Mouse (Mus musculus): ENCODE measurements around the gene Sdsl. TPM values are rescaled to one million over a fixed set of nuclear protein-coding genes. Genes with fewer than 3 reads are reported as not detected.

Gene Sdsl
- polyA plus RNA-seq, 2 experiments: 0.61 to 1.2 TPM

DNA sequence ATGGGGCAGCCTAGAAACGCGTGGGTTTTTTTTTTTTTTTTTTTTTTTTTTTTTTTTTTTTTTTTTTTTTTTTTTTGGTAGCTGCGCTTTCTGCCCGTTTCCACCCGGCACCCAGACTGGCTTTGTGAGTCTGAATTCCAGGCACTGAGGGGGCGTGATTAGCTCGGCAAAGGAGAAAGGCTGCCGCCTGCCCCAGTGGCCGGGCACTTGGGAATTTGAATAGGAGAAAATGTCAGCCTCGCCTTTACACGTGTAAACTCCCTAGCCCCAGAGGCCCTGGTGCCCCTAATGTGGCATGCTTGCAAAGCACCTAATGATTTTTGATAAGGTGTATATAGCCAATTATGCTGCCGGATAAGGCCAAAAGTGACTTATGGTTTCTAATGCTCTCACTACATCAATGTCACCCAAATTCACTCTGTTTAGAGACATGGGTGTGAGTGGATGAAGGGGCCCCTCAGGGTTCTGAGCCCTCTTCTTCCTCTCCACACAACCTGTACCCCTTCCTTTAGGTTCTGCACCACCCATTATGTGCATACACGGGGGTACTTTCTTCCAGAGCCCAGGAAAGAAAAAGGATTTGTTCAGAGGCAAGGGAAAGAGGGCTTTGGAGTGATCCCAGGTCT lies 39.4 kb downstream of the Sdsl start:
- no peak for DNase-seq (ENCODE audit: low spot score)
- Histone ChIP-seq H3K27ac (replicated peaks; ENCODE audit: low read depth, low read length) (no peak overlapping the region), H3K4me1 (ENCODE audit: control insufficient read depth, insufficient read depth, low read length) (no peaks in the 10 kb centered on the region), H3K36me3 (ENCODE audit: control insufficient read depth, insufficient read depth, low read length) (no peaks in the 10 kb centered on the region), H3K27me3 (ENCODE audit: control insufficient read depth, insufficient read depth, low read length) (peaks cover 95% of the 10 kb centered on the region), H3K9me3 (ENCODE audit: control insufficient read depth, low read length) (no peaks in the 10 kb centered on the region), H3K4me2 (replicated peaks; ENCODE audit: low read depth, low read length, severe bottlenecking) (no peak overlapping the region), H3K9ac (ENCODE audit: low read depth, low read length, severe bottlenecking) (no peak overlapping the region), H3K4me3 (replicated peaks; ENCODE audit: low read length) (no peak overlapping the region)
- no peak for TF ChIP-seq POLR2A (IDR thresholded peaks at IDR 0.05; ENCODE audit: borderline replicate concordance, extremely low read depth, insufficient read depth, insufficient read length)
- 1% methylated on average over 13 of the region's 13 CpGs for WGBS
- ATAC-seq (ENCODE audit: low FRiP score, low read depth): no peak

GRCm38 (mm10) chr5:120432486-120433015 lies 40.1 kb downstream of the Sdsl start:
- peaks cover 95% of the 10 kb centered on the region for H3K27me3 ChIP-seq (ENCODE audit: control insufficient read depth, insufficient read depth, low read length)
- no peak for DNase-seq (ENCODE audit: low spot score)
- 1% methylated on average over 9 of the region's 9 CpGs for WGBS

GRCm38 (mm10) chr5:120431649-120432485 lies 40.7 kb downstream of the Sdsl start, which contains the start of gene Lhx5:
Lhx5 (plus strand) TSS chr5:120431699.
- no peak for ATAC-seq (ENCODE audit: low FRiP score, low read depth)
- Histone ChIP-seq H3K4me2 (replicated peaks; ENCODE audit: low read depth, low read length, severe bottlenecking) (no peak within 1 kb of the TSS), H3K27ac (replicated peaks; ENCODE audit: low read depth, low read length) (no peak within 1 kb of the TSS), H3K27me3 (ENCODE audit: control insufficient read depth, insufficient read depth, low read length) (peaks cover 95% of the 10 kb centered on the region), H3K9me3 (ENCODE audit: control insufficient read depth, low read length) (no peaks in the 10 kb centered on the region), H3K9ac (ENCODE audit: low read depth, low read length, severe bottlenecking) (no peak within 1 kb of the TSS), H3K4me1 (ENCODE audit: control insufficient read depth, insufficient read depth, low read length) (no peaks in the 10 kb centered on the region), H3K36me3 (ENCODE audit: control insufficient read depth, insufficient read depth, low read length) (no peaks in the 10 kb centered on the region), H3K4me3 (replicated peaks; ENCODE audit: low read length) (peak within 1 kb of the TSS; percentile 5)
- no peak for TF ChIP-seq POLR2A (IDR thresholded peaks at IDR 0.05; ENCODE audit: borderline replicate concordance, extremely low read depth, insufficient read depth, insufficient read length)
- DNase-seq (ENCODE audit: low spot score): no peak
- WGBS: under 1% methylated on average over 68 of the region's 69 CpGs

More at GRCm38 (mm10) chr5:120432486-120433015, 40.1 kb downstream of the Sdsl start:
- no peak overlapping the region for H3K4me2 ChIP-seq (replicated peaks; ENCODE audit: low read depth, low read length, severe bottlenecking)
- H3K9me3 ChIP-seq (ENCODE audit: control insufficient read depth, low read length): no peaks in the 10 kb centered on the region
- no peak for TF ChIP-seq POLR2A (IDR thresholded peaks at IDR 0.05; ENCODE audit: borderline replicate concordance, extremely low read depth, insufficient read depth, insufficient read length)
- no peak overlapping the region for H3K27ac ChIP-seq (replicated peaks; ENCODE audit: low read depth, low read length)
- H3K4me1 ChIP-seq (ENCODE audit: control insufficient read depth, insufficient read depth, low read length): no peaks in the 10 kb centered on the region
- H3K9ac ChIP-seq (ENCODE audit: low read depth, low read length, severe bottlenecking): no peak overlapping the region
- H3K36me3 ChIP-seq (ENCODE audit: control insufficient read depth, insufficient read depth, low read length): no peaks in the 10 kb centered on the region
- H3K4me3 ChIP-seq (replicated peaks; ENCODE audit: low read length): no peak overlapping the region; the same call in 1 of the 2 replicates
- ATAC-seq (ENCODE audit: low FRiP score, low read depth): no peak

DNA sequence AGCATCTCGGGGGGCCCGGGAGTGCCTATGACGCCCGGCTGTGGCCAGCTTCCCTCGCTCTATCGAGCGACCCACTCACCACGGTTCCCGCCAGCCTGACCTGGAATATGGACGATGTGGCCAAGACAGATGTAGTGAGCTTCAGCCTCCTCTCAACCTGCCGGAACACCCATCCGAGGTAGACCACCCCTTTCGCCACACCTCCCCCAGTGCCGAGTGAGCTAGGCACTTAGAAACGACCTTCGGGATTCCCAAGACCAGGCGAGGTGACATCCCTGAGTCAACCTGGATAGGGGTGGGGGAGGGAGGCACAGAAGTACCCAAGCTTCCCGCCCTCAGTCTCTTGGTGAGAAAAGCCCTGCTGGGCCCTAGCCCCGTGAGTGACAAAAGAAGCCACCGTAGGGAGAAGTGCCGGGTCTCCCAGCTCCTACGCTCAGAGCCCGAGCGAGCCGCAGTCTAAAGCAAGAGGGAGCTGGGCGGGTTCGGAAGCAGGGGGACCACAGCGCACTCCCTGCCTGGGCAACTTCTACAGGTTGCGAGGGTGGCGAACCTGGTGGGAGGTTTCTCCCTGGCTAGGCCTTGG lies 41.5 kb downstream of the Sdsl start:
- no peak for DNase-seq (ENCODE audit: low spot score)

GRCm38 (mm10) chr5:120429692-120430091 lies 42.9 kb downstream of the Sdsl start:
- TF ChIP-seq POLR2A (IDR thresholded peaks at IDR 0.05; ENCODE audit: borderline replicate concordance, extremely low read depth, insufficient read depth, insufficient read length): no peak
- Histone ChIP-seq H3K27me3 (ENCODE audit: control insufficient read depth, insufficient read depth, low read length) (peaks cover 92% of the 10 kb centered on the region), H3K4me2 (replicated peaks; ENCODE audit: low read depth, low read length, severe bottlenecking) (no peak overlapping the region), H3K4me1 (ENCODE audit: control insufficient read depth, insufficient read depth, low read length) (no peaks in the 10 kb centered on the region), H3K27ac (replicated peaks; ENCODE audit: low read depth, low read length) (no peak overlapping the region), H3K4me3 (replicated peaks; ENCODE audit: low read length) (no peak overlapping the region), H3K36me3 (ENCODE audit: control insufficient read depth, insufficient read depth, low read length) (no peaks in the 10 kb centered on the region), H3K9ac (ENCODE audit: low read depth, low read length, severe bottlenecking) (no peak overlapping the region), H3K9me3 (ENCODE audit: control insufficient read depth, low read length) (no peaks in the 10 kb centered on the region)
- 2% methylated on average over 6 of the region's 6 CpGs for WGBS
- DNase-seq (ENCODE audit: low spot score) (no peak), ATAC-seq (ENCODE audit: low FRiP score, low read depth) (no peak)

More for the DNA sequence above, 41.5 kb downstream of the Sdsl start:
- no peak for TF ChIP-seq POLR2A (IDR thresholded peaks at IDR 0.05; ENCODE audit: borderline replicate concordance, extremely low read depth, insufficient read depth, insufficient read length)
- Histone ChIP-seq H3K9ac (ENCODE audit: low read depth, low read length, severe bottlenecking) (no peak overlapping the region), H3K36me3 (ENCODE audit: control insufficient read depth, insufficient read depth, low read length) (no peaks in the 10 kb centered on the region), H3K27me3 (ENCODE audit: control insufficient read depth, insufficient read depth, low read length) (peaks cover 95% of the 10 kb centered on the region), H3K27ac (replicated peaks; ENCODE audit: low read depth, low read length) (no peak overlapping the region), H3K4me2 (replicated peaks; ENCODE audit: low read depth, low read length, severe bottlenecking) (no peak overlapping the region), H3K4me3 (replicated peaks; ENCODE audit: low read length) (0 out of 2 replicates have a peak overlapping the region, but pooled peaks have one; percentile 5), H3K4me1 (ENCODE audit: control insufficient read depth, insufficient read depth, low read length) (no peaks in the 10 kb centered on the region), H3K9me3 (ENCODE audit: control insufficient read depth, low read length) (no peaks in the 10 kb centered on the region)
- WGBS: under 1% methylated on average over 30 of the region's 30 CpGs
- ATAC-seq (ENCODE audit: low FRiP score, low read depth): no peak

Data from limb, embryonic 14.5 days (tissue).